Mouse (Mus musculus) B cell, adult 2 months (primary cell): ENCODE results near the gene Gm20695.

Experiments used
- DNase-seq, 2 experiments: peaks; one replicate each; pipeline ENCODE4 v3.0.0; 2022

Gene Gm20695

DNA sequence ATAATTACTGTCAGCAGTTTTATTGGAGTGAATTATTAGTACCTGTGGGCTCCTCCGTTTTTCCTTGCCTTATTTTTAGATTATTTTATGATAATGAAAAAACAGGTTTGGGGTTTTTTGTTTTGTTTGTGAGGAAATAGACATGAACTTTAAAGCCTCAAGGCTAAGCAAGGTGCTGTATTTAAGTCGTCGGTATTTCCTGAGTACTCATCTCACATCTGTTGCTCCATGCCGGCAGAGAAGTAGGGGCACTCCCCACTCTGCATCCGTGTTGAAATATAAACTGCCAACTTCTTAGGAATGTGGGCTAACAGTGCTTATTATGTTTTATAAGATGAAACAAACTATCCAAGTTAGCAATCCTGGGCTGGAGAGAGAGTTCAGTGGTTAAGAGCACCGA lies 11.6 kb downstream of the Gm20695 start:
- no peak for DNase-seq

DNA sequence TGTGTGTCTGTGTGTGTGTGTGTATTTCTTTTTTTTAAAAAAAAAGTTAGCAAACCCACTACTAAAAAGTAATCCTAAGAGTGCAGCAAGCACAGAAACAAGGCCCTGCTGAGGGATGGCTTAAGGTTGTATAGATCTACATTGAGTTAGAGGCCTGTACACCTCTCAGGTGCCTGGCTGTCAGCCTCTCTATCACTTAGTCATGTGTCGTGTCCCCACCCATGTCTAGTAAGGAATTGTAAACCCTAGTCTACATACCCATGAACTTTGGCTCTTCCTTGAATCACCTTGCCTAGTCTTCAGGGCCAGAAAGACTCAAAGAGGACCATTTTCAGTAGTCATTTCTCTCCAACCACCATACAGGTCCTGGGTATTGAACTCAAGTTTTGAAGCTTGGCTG lies 12.1 kb downstream of the Gm20695 start:
- DNase-seq = no peak

DNA sequence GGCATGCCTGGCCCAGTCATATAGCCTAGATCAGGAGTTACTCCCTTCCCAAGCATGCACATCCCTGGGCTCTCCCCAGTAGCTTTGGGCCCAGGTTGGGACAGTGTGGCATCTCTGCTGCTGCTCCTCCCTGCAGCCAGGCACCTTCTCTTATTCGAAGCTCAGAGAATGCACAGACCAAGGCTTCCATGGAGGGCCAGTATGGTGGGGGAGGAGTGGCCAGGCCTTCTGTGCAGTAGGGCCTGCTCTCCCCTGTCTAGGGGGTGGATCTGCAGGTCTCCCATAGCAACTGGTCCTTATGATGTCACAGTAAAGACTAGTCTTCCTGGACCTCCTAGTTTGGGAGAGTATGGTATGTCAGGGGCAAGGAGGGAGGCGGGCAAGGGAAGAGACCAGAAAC lies 23.0 kb downstream of the Gm20695 start:
- DNase-seq = no peak

DNA sequence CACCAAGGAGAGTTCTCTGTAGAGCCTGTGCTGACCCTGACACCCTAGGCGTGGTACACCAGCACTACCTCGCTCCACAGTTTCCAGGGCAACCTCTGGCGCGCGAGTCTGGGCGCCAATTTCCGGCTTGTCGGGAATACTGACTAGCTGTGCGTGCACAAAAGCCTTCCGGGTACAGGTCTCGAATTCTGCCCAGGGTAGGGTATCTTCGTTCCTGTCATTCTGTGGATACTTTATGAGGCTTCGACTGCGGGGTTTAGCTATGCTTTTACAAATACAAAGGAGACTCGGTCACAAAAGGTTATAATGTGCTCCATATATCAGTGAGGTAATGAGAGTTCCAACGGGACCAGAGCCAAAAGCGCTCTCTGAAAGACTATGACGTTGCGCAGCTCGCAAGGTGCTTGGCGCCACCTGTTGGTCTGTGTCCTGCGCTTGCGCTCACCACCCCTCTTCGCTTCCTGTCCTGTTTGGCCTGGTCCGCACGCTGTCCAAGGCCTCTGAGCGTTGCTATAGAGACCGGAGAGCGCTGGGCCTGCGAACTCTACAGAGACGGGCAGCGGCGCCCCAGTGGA lies 24.2 kb downstream of the Gm20695 start, which contains the start of the genes 1700037C18Rik and Cluap1:
1700037C18Rik (minus strand) TSS at position 153 of the 575 bp plus-strand sequence.
Cluap1 (plus strand) TSS at position 265 of the 575 bp plus-strand sequence.
- DNase-seq = peak; percentile 86

DNA sequence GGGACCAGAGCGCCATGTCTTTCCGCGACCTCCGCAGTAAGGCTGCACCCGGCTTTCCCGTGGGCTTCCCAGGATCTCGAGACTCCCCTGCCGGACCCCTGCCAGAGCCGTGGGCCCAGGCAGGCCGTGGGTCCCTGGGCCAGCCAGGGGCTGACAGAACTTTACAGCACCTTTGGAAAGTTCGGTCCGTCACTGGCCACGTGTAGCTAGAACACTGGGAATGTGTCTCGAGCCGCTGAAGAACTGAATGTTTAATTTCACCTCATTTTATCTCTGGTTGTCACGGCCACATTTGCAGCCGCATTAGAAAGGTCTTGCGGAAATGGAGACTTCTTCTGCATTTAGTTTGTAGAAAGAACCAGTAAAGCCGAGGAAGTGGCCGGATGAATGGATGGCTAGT lies 24.7 kb downstream of the Gm20695 start:
- peak in 1 of 2 experiments; percentile 27 for DNase-seq

DNA sequence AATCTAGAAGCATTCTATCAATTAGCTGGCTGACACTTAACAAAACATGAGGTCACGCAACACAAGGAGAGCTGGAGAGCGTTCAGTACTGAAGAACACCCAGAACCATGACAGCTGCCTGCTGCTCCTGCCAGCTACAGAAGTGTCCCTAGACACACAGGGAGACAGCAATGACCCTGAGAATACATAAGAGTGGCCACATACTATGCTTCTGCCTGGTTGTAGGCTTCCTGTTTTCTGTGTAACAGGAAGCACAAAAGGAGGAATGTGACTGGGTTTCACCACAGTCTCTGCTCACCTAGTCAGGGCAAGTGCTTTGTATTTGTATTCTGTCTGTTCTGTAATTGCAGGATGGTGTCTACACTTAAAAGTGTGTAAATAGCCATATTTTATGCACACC lies 36.3 kb downstream of the Gm20695 start:
- no peak for DNase-seq

DNA sequence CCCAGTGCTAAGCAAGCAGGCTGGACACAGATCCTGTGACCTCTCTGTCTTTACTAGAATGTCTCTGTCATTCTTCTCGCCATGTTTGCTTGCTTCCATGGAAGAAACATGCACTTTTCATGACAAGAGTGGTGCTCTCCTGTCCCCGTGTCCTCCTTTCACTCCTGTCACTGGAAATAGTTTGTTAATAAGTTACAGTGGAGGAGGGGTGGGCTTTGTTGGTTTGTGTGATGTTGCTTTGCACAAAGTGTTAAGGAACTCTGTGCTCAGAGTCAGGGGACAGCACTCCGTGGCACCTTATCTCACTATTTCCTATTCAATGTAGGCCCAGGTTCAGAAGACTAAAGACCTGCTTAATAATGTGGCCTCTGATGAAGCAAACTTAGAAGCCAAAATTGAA lies 39.1 kb downstream of the Gm20695 start:
- no peak for DNase-seq

DNA sequence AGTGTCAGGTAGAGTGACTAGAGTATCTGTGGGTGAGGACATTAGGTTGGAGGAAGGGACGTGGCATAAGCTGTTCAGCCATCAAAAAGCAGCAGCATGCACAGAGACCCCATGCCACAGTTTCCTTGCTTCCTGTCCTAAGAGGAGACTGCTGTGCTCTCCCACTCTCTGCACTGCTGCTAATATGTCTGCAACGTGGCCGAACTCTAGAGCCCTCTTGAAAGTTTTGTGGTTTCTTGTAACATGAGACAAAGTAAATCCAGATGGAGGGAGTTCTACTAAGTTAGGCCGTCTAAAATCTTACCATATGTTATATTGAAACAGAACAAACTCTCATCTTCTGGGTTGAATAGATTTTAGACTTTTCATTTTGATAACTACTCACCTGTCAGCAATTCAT lies 39.5 kb downstream of the Gm20695 start:
- DNase-seq = no peak

DNA sequence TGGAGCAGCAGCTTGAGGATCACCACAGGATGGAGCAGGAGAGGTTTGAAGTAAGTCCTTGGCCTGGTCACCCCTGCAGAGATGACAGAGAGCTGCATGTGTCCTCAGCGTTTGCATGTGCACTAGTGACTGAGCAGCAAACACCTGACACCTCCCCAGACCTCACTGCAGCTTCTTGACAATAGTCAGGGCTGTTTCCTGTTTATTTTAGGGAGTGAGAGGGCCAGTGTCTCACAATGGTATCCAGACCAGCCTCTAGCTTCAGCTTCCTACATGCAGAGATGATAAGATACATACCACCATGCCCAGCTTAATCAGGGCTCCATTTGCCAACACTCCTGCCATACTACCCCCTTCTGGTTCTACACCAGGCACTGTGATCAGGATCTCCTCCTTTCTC lies 44.1 kb downstream of the Gm20695 start:
- DNase-seq = no peak

DNA sequence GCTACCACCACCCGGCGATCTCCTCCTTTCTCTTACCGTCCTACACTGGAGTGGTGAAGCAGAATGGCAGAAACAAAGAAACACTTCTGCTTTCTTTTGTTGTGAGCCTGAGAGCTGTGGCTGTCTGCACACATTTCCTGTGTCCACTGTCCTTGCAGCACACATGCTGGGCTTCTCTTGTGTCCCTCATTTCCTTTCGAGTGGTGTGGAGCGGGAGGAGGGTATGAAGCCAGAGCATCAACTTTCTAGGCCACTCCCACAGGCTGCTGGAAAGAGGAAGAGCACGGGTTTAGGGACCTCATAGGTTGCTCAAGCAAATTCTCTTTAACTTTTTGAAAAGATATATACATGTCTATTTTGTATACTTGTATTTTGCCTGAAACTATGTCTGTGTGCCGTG lies 44.7 kb downstream of the Gm20695 start:
- DNase-seq = no peak

DNA sequence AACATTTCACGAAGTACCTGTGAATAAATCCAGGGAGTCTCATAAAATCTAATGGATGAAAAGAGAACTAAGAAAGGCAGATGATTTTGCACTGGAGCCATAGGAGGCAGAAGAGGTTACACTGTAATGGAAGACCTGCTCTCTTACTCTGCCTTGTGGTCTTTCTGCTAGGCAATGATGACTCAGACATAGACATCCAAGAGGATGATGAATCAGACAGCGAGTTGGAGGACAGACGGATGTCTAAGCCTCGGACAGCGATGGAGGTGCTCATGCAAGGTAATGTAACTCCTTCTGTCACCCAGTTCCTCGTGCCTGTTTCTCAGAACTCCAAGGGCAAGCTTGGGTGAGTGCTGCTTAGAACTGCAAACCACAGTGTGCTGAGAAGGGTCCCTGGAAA lies 49.1 kb downstream of the Gm20695 start:
- DNase-seq = no peak

DNA sequence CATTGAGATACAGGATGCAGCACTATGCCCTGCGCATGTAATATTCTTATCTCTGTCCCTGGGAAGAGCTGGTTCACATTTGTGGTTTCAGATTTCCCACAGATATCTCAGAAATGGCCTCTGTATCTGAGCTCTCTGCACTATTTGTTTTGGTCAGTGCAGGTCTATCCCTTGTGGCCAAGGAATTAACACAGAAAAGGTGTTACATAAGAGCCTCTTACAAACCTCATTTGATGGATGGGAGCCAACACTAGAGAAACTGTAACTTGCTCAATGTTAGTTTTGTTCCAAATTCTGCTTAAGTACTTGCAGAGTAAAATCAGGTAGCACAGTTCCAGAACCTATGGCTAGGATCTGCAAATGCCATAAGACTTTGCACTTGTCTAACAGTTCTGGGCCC lies 49.6 kb downstream of the Gm20695 start:
- DNase-seq = no peak

DNA sequence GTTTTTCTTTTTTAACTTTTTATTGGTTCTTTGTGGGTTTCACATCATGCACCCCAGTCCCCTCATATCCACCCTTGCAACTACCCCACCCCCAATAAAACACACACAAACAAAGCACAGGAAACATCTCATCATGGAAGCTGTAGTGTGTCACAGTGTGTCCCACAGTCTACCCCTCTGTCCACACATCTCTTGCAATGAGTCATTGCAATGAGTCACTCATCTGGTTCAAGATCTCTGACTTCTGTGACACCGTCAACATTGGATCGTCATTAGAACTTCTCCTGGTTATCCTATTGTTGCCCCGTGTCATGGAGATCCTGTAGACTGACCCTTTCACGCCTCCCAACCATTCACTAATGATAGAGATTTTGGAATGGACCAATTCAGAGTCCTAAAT lies 50.3 kb downstream of the Gm20695 start:
- DNase-seq = no peak

DNA sequence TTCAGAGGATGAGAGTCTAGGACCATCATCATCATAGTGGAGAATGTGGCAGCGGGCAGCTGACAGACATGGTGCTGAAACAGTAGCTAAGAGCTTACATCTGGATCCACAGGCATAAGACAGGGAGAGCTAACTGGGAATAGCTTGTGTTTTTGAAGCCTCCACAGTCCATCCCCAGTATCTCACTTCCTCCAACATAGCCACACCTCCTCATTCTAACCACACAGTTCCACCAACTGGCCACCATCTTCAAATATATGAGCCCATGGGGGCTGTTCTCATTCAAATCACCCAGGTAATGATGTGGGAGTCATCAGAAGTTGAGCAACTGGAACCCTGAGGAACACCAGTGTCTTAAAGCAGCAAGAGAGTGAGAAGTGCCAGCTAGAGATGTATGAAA lies 66.7 kb downstream of the Gm20695 start:
- DNase-seq = no peak

DNA sequence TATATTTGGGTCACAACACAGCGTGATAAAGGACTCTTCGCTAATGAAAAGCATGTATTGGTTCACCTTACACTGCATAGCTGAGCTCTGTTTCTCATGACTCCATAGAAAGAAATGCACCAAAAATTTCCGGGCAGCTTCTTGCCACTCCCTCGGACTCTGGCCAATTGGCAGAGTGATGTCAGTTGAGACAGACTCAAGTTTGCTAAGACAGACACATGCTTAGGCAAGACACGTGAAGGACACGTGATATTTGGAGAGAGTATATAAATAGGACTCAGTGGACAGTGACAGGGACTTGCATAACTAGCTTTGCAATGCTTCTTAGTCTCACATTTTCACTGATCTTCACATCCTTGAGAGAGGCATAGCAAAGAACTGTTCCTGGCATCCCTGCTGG lies 71.9 kb downstream of the Gm20695 start:
- DNase-seq = no peak

DNA sequence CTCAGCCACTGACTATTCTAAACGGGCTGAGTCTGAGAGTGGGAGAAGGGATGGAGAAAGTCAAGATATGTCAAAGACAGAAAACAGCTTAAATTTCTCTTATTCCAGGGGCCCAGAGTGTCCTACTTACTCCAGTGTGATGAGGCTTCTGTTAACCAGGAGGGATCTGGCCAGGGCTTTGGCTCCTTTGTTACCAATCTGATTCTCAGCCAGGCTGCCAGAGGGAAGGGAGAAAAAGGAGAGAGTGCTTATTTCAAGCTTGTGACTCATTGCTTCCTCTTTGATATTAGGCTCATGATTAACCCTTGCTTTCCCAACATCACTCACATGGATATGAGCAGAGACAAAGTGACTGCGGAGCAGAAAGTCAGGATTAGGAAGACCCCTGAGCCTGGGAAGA lies 74.8 kb downstream of the Gm20695 start:
- DNase-seq = no peak

DNA sequence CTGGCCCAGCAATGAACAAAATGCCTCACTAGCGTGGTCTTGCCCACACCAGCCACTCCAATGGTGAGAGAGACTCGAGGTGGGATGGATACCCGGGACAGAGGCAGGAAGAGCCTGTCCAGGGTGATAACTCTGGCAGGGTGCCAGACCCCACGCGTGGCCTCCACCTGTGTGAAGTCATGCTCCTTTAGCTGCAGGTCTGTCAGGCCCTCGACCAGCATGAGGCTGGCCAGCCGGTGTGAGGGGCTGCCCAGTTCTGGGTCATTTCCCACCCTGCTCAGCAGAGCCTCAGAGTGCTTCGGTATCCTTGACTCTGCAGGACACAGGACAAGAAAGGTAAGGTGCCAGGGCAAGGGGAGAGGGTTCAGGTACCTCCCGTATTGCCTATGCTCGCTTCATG lies 80.5 kb downstream of the Gm20695 start:
- DNase-seq = no peak

DNA sequence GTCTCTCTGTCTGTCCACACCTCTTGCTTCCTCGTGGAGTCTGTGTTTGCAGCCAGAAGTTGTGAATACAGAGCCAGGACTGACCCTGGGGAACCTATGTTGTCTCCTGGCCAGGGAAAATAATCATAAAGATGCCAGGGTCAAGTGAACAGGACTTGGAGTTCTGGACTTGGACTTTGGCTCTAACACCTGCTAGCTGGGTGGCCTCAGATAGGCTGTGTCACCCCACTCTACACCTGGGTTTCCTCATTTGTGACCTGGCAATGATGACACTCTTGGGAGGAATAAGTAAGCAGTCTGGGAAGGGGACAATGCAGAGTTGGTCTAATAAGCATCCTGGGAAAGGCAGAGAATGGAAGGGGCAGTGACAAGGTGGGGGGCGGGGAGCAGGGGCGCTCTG lies 81.1 kb downstream of the Gm20695 start:
- no peak for DNase-seq
